Mouse (Mus musculus) hindbrain, embryonic 11.5 days (tissue): Measurements from ENCODE around the gene Tubgcp4. TPM values are rescaled to one million over a fixed set of nuclear protein-coding genes. Genes with fewer than 3 reads are reported as not detected.
"Not testable (repeated sequence)": the region's sequence is repeated elsewhere in the genome, so short reads cannot be mapped to it uniquely, and the experiment has no call there.

Source experiments
- ATAC-seq: fragments of 200-750 bp; cut with Nextera tagmentation; 2 replicates; pipeline ENCODE4 v1.8.0; 2017; ENCODE audit warnings: mild to moderate bottlenecking, moderate TSS enrichment, moderate library complexity; ENCODE audit not compliant: low FRiP score
- DNase-seq: peaks from one replicate; pipeline ENCODE4 v3.0.0-alpha.2; 2015; ENCODE audit warnings: low spot score
- H3K27ac ChIP-seq: fragments of 300-500 bp; sonication (generic); 2 replicates; pipeline ENCODE4 v1.5.1; 2014; ENCODE audit warnings: mild to moderate bottlenecking, low read depth, low read length
- H3K27me3 ChIP-seq: fragments of 300-500 bp; sonication (generic); 2 replicates; pipeline ENCODE4 v1.6.1; 2014; ENCODE audit warnings: mild to moderate bottlenecking, low read length, moderate library complexity, mixed read lengths; ENCODE audit not compliant: control insufficient read depth, insufficient read depth
- H3K36me3 ChIP-seq: fragments of 300-500 bp; sonication (generic); 2 replicates; pipeline ENCODE4 v1.6.1; 2014; ENCODE audit warnings: mild to moderate bottlenecking, low read length, moderate library complexity, mixed read lengths; ENCODE audit not compliant: control insufficient read depth, insufficient read depth
- H3K4me1 ChIP-seq: fragments of 300-500 bp; sonication (generic); replicated peaks from 2 replicates; pipeline ENCODE4 v1.6.1; 2014; ENCODE audit warnings: low read length, mixed read lengths; ENCODE audit not compliant: control insufficient read depth, insufficient read depth
- H3K4me2 ChIP-seq: fragments of 300-500 bp; sonication (generic); replicated peaks from 2 replicates; pipeline ENCODE4 v1.6.1; 2014; ENCODE audit warnings: mild to moderate bottlenecking, low read depth, low read length
- H3K4me3 ChIP-seq: fragments of 300-500 bp; sonication (generic); 2 replicates; pipeline ENCODE4 v1.5.1; 2014; ENCODE audit warnings: low read depth, low read length
- H3K9ac ChIP-seq: fragments of 300-500 bp; sonication (generic); 2 replicates; pipeline ENCODE4 v1.6.1; 2014; ENCODE audit warnings: low read depth, low read length
- H3K9me3 ChIP-seq: fragments of 300-500 bp; sonication (generic); 2 replicates; pipeline ENCODE4 v1.6.1; 2016; ENCODE audit warnings: low read length; ENCODE audit not compliant: control insufficient read depth
- WGBS: fragments of 180-500 bp; shearing (Covaris S2); extraction: QIAGEN DNeasy Blood & Tissue Kit; methylation state at CpG from one replicate; pipeline ENCODE4 v1.1.7; 2014; 5-methylcytosine and 5-hydroxymethylcytosine counted together
- polyA plus RNA-seq: library from polyadenylated mRNA; unstranded; fragments of >200 nt; fragmentation: Nextera tagmentation; extraction: Ambion mirVana; gene quantifications from 2 replicates; pipeline ENCODE4 v1.2.1, GENCODE M21; 2014

Gene Tubgcp4
- 61.8 and 69.9 TPM in 2 replicates for polyA plus RNA-seq

- no peak; the same call in 1 of the 2 replicates for ATAC-seq
- H3K36me3 ChIP-seq, result 0 out of 2 replicates have a peak, but pooled peaks cover 2% of the 10 kb centered on the region
- WGBS, result under 1% methylated on average over 38 of the region's 38 CpGs
- no peaks in the 10 kb centered on the region for H3K9me3 ChIP-seq
- H3K4me1 ChIP-seq, result peaks cover 11% of the 10 kb centered on the region
- H3K27me3 ChIP-seq, result no peaks in the 10 kb centered on the region
- peak within 1 kb of the TSS; percentile 89 for H3K4me2 ChIP-seq
- H3K9ac ChIP-seq, result peak within 1 kb of the TSS; percentile 60
- peak within 1 kb of the TSS; percentile 70 for H3K27ac ChIP-seq
- no peak for DNase-seq
- H3K4me3 ChIP-seq, result peak within 1 kb of the TSS; percentile 52
These were observed at the start of gene Tubgcp4 for GRCm38 (mm10) chr2:121170481-121170971. Tubgcp4 (plus strand) TSS chr2:121170654.

DNA sequence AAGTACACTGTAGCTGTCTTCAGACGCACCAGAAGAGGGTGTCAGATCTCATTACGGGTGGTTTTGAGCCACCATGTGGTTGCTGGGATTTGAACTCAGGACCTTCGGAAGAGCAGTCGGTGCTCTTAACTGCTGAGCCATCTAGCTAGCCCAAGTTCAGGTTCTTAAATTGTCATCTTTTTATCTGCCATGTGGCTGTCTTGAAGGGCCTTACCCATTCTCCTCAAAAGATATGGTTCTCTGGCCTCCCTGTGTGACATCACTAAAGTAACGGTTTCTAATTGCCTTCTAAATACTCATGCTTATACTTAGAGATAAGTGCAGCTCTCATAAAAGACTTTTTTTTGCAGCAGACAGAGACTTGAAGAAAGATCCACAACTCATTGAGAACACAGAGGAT lies 44.2 kb upstream of the Tubgcp4 start:
- H3K36me3 ChIP-seq, H3K4me2 ChIP-seq, DNase-seq, H3K27me3 ChIP-seq, ATAC-seq, H3K4me1 ChIP-seq, H3K9me3 ChIP-seq, H3K27ac ChIP-seq, H3K9ac ChIP-seq, H3K4me3 ChIP-seq: not testable (repeated sequence)
- 93% methylated on average over 5 of the region's 5 CpGs for WGBS

DNA sequence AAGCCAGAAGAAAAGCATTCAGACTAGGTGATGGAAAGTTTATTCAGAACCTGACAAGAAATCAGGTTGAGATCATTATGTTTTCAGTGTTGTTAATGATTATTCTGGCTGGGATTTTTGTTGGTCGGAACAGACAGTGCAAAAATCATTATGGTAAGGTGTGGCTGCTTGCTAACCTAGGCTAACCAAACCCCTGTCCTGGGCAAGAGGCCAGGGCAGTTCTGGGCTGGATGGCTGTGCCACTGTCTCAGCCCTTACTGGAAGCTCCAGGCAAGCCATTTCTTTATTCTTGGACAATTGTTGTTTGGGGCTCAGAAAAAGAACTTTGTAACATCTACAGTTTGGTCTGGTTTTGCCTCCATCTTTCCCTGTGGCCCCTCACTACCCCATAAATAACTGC lies 42.9 kb upstream of the Tubgcp4 start:
- ATAC-seq (no peak), DNase-seq (no peak)
- no peak overlapping the region for H3K4me3 ChIP-seq
- H3K4me1 ChIP-seq, result no peaks in the 10 kb centered on the region
- no peak overlapping the region for H3K4me2 ChIP-seq
- H3K9me3 ChIP-seq, result no peaks in the 10 kb centered on the region
- H3K9ac ChIP-seq, result no peak overlapping the region
- no peaks in the 10 kb centered on the region for H3K36me3 ChIP-seq
- 84% methylated on average over 1 of the region's 1 CpGs for WGBS
- no peak overlapping the region for H3K27ac ChIP-seq
- no peaks in the 10 kb centered on the region for H3K27me3 ChIP-seq

DNA sequence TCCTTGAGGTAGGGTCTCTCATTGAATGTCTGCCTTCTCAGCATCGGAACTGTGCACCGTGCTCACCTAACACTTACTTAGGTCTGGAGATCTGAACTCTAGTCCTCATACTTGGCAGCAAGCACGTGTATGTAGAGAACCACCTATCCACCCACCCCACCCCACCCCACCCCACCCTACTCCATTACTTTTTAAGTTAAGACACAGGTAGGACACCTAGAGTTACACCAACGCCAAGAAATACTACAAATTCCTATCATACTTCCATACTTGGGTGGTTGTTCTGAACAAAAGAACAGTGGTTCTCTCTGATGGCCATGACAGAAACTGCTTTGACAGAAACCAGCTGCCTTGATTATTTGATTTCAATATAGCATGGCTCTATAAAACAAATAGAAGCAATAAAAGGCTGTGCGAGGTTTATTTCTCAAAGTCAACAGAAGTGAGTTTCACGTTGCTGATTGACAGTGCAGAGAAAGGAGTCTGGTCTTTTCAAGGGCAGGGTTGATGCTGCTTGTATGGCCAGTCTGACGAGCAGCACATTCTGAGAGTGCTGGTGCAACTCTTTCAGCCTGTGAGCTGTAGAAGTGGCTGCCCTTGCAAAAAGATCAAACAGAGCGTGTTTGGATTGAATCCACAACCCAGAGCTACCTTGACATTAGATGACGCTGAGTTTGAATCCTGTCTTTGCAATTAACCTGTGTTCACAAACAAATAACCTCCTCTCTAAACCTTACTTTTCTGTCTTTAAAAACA lies 41.4 kb upstream of the Tubgcp4 start:
- no peaks in the 10 kb centered on the region for H3K4me1 ChIP-seq
- ATAC-seq (no peak), DNase-seq (no peak)
- no peak overlapping the region for H3K9ac ChIP-seq
- no peaks in the 10 kb centered on the region for H3K27me3 ChIP-seq
- H3K4me3 ChIP-seq, result no peak overlapping the region
- H3K36me3 ChIP-seq, result no peaks in the 10 kb centered on the region
- WGBS, result 76% methylated on average over 9 of the region's 9 CpGs
- no peak overlapping the region for H3K4me2 ChIP-seq
- no peak overlapping the region for H3K27ac ChIP-seq
- no peaks in the 10 kb centered on the region for H3K9me3 ChIP-seq

DNA sequence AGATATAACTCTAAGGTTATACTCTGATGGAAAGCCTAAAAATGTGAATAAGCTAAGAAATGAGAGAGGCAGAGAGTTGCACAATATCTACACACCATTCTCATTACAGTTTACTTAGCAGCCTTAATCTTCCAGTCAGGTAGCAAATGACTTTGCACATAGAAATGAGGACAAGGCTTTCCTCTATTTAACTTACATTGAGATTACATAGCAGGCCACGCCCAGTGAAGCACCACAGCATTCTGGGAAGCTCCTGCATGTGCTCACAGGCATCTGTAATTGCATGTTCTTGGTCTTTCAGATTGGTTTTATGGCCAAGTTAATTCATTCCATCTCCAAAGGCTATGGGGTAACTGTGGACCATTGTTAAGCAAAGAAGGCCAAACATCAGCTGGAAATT lies 37.6 kb upstream of the Tubgcp4 start:
- Histone ChIP-seq H3K27me3 (no peaks in the 10 kb centered on the region), H3K9me3 (no peaks in the 10 kb centered on the region), H3K4me1 (no peaks in the 10 kb centered on the region), H3K27ac (no peak overlapping the region), H3K9ac (no peak overlapping the region), H3K4me2 (no peak overlapping the region), H3K4me3 (no peak overlapping the region), H3K36me3 (no peaks in the 10 kb centered on the region)
- 74% methylated on average over 1 of the region's 1 CpGs for WGBS
- DNase-seq (no peak), ATAC-seq (no peak)

- Histone ChIP-seq H3K9ac (no peak overlapping the region), H3K36me3 (0 out of 2 replicates have a peak, but pooled peaks cover 5% of the 10 kb centered on the region), H3K27ac (no peak overlapping the region), H3K4me1 (peaks cover 5% of the 10 kb centered on the region; the same call in 1 of the 2 replicates), H3K9me3 (no peaks in the 10 kb centered on the region), H3K4me2 (no peak overlapping the region), H3K27me3 (no peaks in the 10 kb centered on the region), H3K4me3 (no peak overlapping the region)
- ATAC-seq (no peak), DNase-seq (no peak)
- 93% methylated on average over 4 of the region's 4 CpGs for WGBS
These were observed 33.1 kb upstream of the Tubgcp4 start for GRCm38 (mm10) chr2:121137371-121137770.

GRCm38 (mm10) chr2:121139266-121140017 lies 31.0 kb upstream of the Tubgcp4 start:
- ATAC-seq (peak; percentile 17), DNase-seq (no peak)
- no peaks in the 10 kb centered on the region for H3K9me3 ChIP-seq
- peak overlapping the region; percentile 62 for H3K4me2 ChIP-seq
- H3K9ac ChIP-seq, result peak overlapping the region; percentile 83
- WGBS, result 58% methylated on average over 29 of the region's 29 CpGs
- H3K27ac ChIP-seq, result peak overlapping the region; percentile 95
- H3K36me3 ChIP-seq, result 0 out of 2 replicates have a peak, but pooled peaks cover 5% of the 10 kb centered on the region
- H3K27me3 ChIP-seq, result no peaks in the 10 kb centered on the region
- peaks cover 5% of the 10 kb centered on the region; the same call in 1 of the 2 replicates for H3K4me1 ChIP-seq
- H3K4me3 ChIP-seq, result peak overlapping the region; percentile 60

- ATAC-seq (peak; percentile 96), DNase-seq (peak; percentile 95)
- Histone ChIP-seq H3K9ac (peak within 1 kb of the TSS; percentile 83), H3K27me3 (no peaks in the 10 kb centered on the region), H3K4me3 (peak within 1 kb of the TSS; percentile 60), H3K36me3 (0 out of 2 replicates have a peak, but pooled peaks cover 5% of the 10 kb centered on the region), H3K9me3 (no peaks in the 10 kb centered on the region), H3K4me1 (peaks cover 5% of the 10 kb centered on the region; the same call in 1 of the 2 replicates), H3K27ac (peak within 1 kb of the TSS; percentile 95), H3K4me2 (peak within 1 kb of the TSS; percentile 62)
- WGBS, result under 1% methylated on average over 70 of the region's 87 CpGs
These were observed 30.2 kb upstream of the Tubgcp4 start, which contains the start of the genes Adal and Lcmt2 for GRCm38 (mm10) chr2:121140018-121140882. Adal (plus strand) TSS chr2:121140428. Lcmt2 (minus strand) TSS chr2:121140653.
